Mouse (Mus musculus) adrenal gland (tissue): ENCODE measurements around the gene Tmc7.

Source experiments
- intact Hi-C: fragments of 180-260 bp; cut with DNase I; formaldehyde crosslinking; loops from one replicate; pipeline ENCODE4 v1.15.1; 2025

Gene Tmc7

GRCm38 (mm10) chr7:118590726-118591305, 6.3 kb upstream of the Tmc7 start:
- intact Hi-C loops, result no loop called here

- intact Hi-C loops, result no loop called here
Observed at GRCm38 (mm10) chr7:118585856-118586255, 1.3 kb upstream of the Tmc7 start.

GRCm38 (mm10) chr7:118584926-118585325, 390 bp upstream of the Tmc7 start:
- intact Hi-C loops, result no loop called here

- intact Hi-C loops, result no loop called here
Observed at GRCm38 (mm10) chr7:118583821-118584220, 715 bp downstream of the Tmc7 start.

- intact Hi-C loops, result no loop called here
Observed at GRCm38 (mm10) chr7:118579938-118580337, 4.6 kb downstream of the Tmc7 start.

GRCm38 (mm10) chr7:118578269-118578668, 6.3 kb downstream of the Tmc7 start:
- intact Hi-C loops, result no loop called here

GRCm38 (mm10) chr7:118572039-118572438, 12.5 kb downstream of the Tmc7 start:
- intact Hi-C loops, result no loop called here

- intact Hi-C loops, result no loop called here
Observed at GRCm38 (mm10) chr7:118571350-118571749, 13.2 kb downstream of the Tmc7 start.

GRCm38 (mm10) chr7:118569121-118569543, 15.4 kb downstream of the Tmc7 start:
- intact Hi-C loops, result no loop called here

GRCm38 (mm10) chr7:118554290-118554689, 30.2 kb downstream of the Tmc7 start:
- intact Hi-C loops, result no loop called here

GRCm38 (mm10) chr7:118553881-118554280, 30.7 kb downstream of the Tmc7 start:
- intact Hi-C loops, result no loop called here

GRCm38 (mm10) chr7:118547451-118547850, 37.1 kb downstream of the Tmc7 start:
- intact Hi-C loops, result no loop called here

GRCm38 (mm10) chr7:118544128-118544527, 40.4 kb downstream of the Tmc7 start:
- intact Hi-C loops, result no loop called here

GRCm38 (mm10) chr7:118535076-118535475, 49.5 kb downstream of the Tmc7 start:
- intact Hi-C loops, result loop anchor here (10.0 kb wide), 1 partner anchor 410 kb away; the partner anchor contains the start of gene Arl6ip1

- intact Hi-C loops, result loop anchor here (10.0 kb wide), 1 partner anchor 410 kb away; the partner anchor contains the start of gene Arl6ip1
Observed at GRCm38 (mm10) chr7:118534326-118534725, 50.2 kb downstream of the Tmc7 start.

GRCm38 (mm10) chr7:118533178-118533578, 51.4 kb downstream of the Tmc7 start, which contains the start of gene Coq7:
Gene Coq7, minus strand, starts transcription at chr7:118533356.
- intact Hi-C loops, result loop anchor here (10.0 kb wide), 1 partner anchor 408 kb away; the partner anchor contains the start of gene Arl6ip1

GRCm38 (mm10) chr7:118532519-118533177, 51.9 kb downstream of the Tmc7 start:
- intact Hi-C loops, result loop anchor here (10.0 kb wide), 1 partner anchor 408 kb away; the partner anchor contains the start of gene Arl6ip1

GRCm38 (mm10) chr7:118526967-118527366, 57.6 kb downstream of the Tmc7 start:
- intact Hi-C loops, result no loop called here

GRCm38 (mm10) chr7:118522077-118522476, 62.5 kb downstream of the Tmc7 start:
- intact Hi-C loops, result no loop called here

- intact Hi-C loops, result loop anchor here (2.0 to 5.0 kb wide), 2 partner anchors 71 to 217 kb away; partner anchors contain the start of gene Syt17
Observed at GRCm38 (mm10) chr7:118519661-118520060, 64.9 kb downstream of the Tmc7 start.

- intact Hi-C loops, result loop anchor here (2.0 to 5.0 kb wide), 2 partner anchors 70 to 216 kb away; partner anchors contain the start of gene Syt17
Observed at GRCm38 (mm10) chr7:118518687-118519086, 65.8 kb downstream of the Tmc7 start.

- intact Hi-C loops, result loop anchor here (2.0 to 5.0 kb wide), 2 partner anchors 69 to 216 kb away; partner anchors contain the start of gene Syt17
Observed at GRCm38 (mm10) chr7:118517819-118518218, 66.7 kb downstream of the Tmc7 start.
